In genomic region chr10:77197469-77198209, GRCm38 (mm10) we compare ENCODE assay signal across 14 mouse cellular contexts. TPM values are rescaled to one million over a fixed set of nuclear protein-coding genes. Genes with fewer than 3 reads are reported as not detected.
DNase-seq lines count a peak whose midpoint lies in the region; ATAC-seq lines count a peak whose summit lies in the region.
"Had no signal": no experiment of that assay in that cellular context is flagged by ENCODE, and none has a peak within 500 bp of the region (broad histone marks: within the 10 kb centered on the region; RNA-seq: fewer than 3 reads in every experiment).

No protein-coding gene starts in this region.

- no peaks in the 10 kb centered on the region for H3K36me3 ChIP-seq in heart, embryonic 14.5 days (ENCODE audit: control insufficient read depth, insufficient read depth, low read length)
- no peaks in the 10 kb centered on the region for H3K36me3 ChIP-seq in midbrain, embryonic 12.5 days
- no peaks in the 10 kb centered on the region for H3K36me3 ChIP-seq in midbrain, embryonic 15.5 days (replicated peaks)
- H3K36me3 ChIP-seq in embryonic facial prominence, embryonic 14.5 days (ENCODE audit: control insufficient read depth, insufficient read depth, low read length) = no peaks in the 10 kb centered on the region
- no peaks in the 10 kb centered on the region for H3K36me3 ChIP-seq in neural tube, embryonic 15.5 days

- intact Hi-C loops in heart, postnatal 10 days (cut with DNase I) = no loop called here

- no peak overlapping the region for H3K9ac ChIP-seq in heart, embryonic 14.5 days (ENCODE audit: low read length)
- no peak overlapping the region for H3K9ac ChIP-seq in midbrain, embryonic 12.5 days (replicated peaks)
- H3K9ac ChIP-seq in midbrain, embryonic 15.5 days = no peak overlapping the region
- no peak overlapping the region for H3K9ac ChIP-seq in embryonic facial prominence, embryonic 14.5 days (ENCODE audit: low read depth, low read length)
- H3K9ac ChIP-seq in neural tube, embryonic 15.5 days (replicated peaks) = no peak overlapping the region

- no peak for DNase-seq in heart, postnatal 10 days
- peak; percentile 82 for DNase-seq in embryonic facial prominence, embryonic 14.5 days (ENCODE audit: low spot score)
- no peak for DNase-seq in adrenal gland, adult 2 months
- no peak for DNase-seq in c-Kit-positive CD71-positive TER-119-positive erythroid progenitor cells, embryonic 14.5 days (ENCODE audit: low spot score)
- DNase-seq: kidney, postnatal 36 days; lung, postnatal 14 days; thymus, postnatal 25 days had no signal

- ATAC-seq in heart, embryonic 14.5 days (ENCODE audit: insufficient number of reproducible peaks, insufficient read depth, low FRiP score, low read depth) = peak; percentile 25; the same call in 1 of the 2 replicates
- ATAC-seq in midbrain, embryonic 12.5 days (ENCODE audit: low FRiP score, low read depth) = no peak
- no peak for ATAC-seq in midbrain, embryonic 15.5 days (replicated peaks)
- ATAC-seq in embryonic facial prominence, embryonic 14.5 days (ENCODE audit: low read depth) = peak; percentile 72
- no peak for ATAC-seq in neural tube, embryonic 15.5 days (ENCODE audit: low FRiP score)
- ATAC-seq: activated CD4-positive, CD25-positive, alpha-beta regulatory T cell, adult 4 months; CD4-positive, CD25-positive, alpha-beta regulatory T cell, adult 4 months had no signal

- H3K9me3 ChIP-seq in heart, embryonic 14.5 days (ENCODE audit: control insufficient read depth, low read length) = peaks cover 3% of the 10 kb centered on the region; the same call in 1 of the 2 replicates
- H3K9me3 ChIP-seq in midbrain, embryonic 12.5 days = no peaks in the 10 kb centered on the region
- no peaks in the 10 kb centered on the region for H3K9me3 ChIP-seq in midbrain, embryonic 15.5 days
- H3K9me3 ChIP-seq in embryonic facial prominence, embryonic 14.5 days (ENCODE audit: control insufficient read depth, low read length) = no peaks in the 10 kb centered on the region
- no peaks in the 10 kb centered on the region for H3K9me3 ChIP-seq in neural tube, embryonic 15.5 days (replicated peaks)

- no peak overlapping the region for H3K4me3 ChIP-seq in heart, embryonic 14.5 days (ENCODE audit: control insufficient read depth in 1 of 2, insufficient read depth in 1 of 2, low read depth in 1 of 2, low read length in 2 of 2)
- H3K4me3 ChIP-seq in midbrain, embryonic 12.5 days = no peak overlapping the region
- no peak overlapping the region for H3K4me3 ChIP-seq in midbrain, embryonic 15.5 days
- no peak overlapping the region for H3K4me3 ChIP-seq in embryonic facial prominence, embryonic 14.5 days (ENCODE audit: low read depth, low read length)
- H3K4me3 ChIP-seq in neural tube, embryonic 15.5 days (replicated peaks) = no peak overlapping the region

- peaks cover 0 to 5% of the 10 kb centered on the region in 2 experiments; a peak in 2 of 4 replicates for H3K4me1 ChIP-seq in heart, embryonic 14.5 days (ENCODE audit: control insufficient read depth in 2 of 2, insufficient read depth in 2 of 2, low read length in 2 of 2)
- 0 out of 2 replicates have a peak, but pooled peaks cover 2% of the 10 kb centered on the region for H3K4me1 ChIP-seq in midbrain, embryonic 12.5 days
- no peaks in the 10 kb centered on the region for H3K4me1 ChIP-seq in midbrain, embryonic 15.5 days
- H3K4me1 ChIP-seq in embryonic facial prominence, embryonic 14.5 days (ENCODE audit: control insufficient read depth, insufficient read depth, low read length) = peaks cover 3% of the 10 kb centered on the region; the same call in 1 of the 2 replicates
- peaks cover 3% of the 10 kb centered on the region for H3K4me1 ChIP-seq in neural tube, embryonic 15.5 days

- H3K27ac ChIP-seq in heart, embryonic 14.5 days (replicated peaks in 1 of 2; ENCODE audit: control insufficient read depth in 1 of 2, insufficient read depth in 1 of 2, low read depth in 2 of 2, low read length in 2 of 2) = no peak overlapping the region
- peak overlapping the region; percentile 39; the same call in 1 of the 2 replicates for H3K27ac ChIP-seq in midbrain, embryonic 12.5 days (replicated peaks)
- no peak overlapping the region for H3K27ac ChIP-seq in midbrain, embryonic 15.5 days
- H3K27ac ChIP-seq in embryonic facial prominence, embryonic 14.5 days (replicated peaks; ENCODE audit: low read depth, low read length) = peak overlapping the region; percentile 30
- H3K27ac ChIP-seq in neural tube, embryonic 15.5 days (replicated peaks) = 0 out of 2 replicates have a peak overlapping the region, but pooled peaks have one; percentile 37

- no peaks in the 10 kb centered on the region for H3K27me3 ChIP-seq in heart, embryonic 14.5 days (ENCODE audit: control insufficient read depth, insufficient read depth, low read length)
- H3K27me3 ChIP-seq in midbrain, embryonic 12.5 days = 0 out of 2 replicates have a peak, but pooled peaks cover 4% of the 10 kb centered on the region
- no peaks in the 10 kb centered on the region for H3K27me3 ChIP-seq in midbrain, embryonic 15.5 days (replicated peaks)
- no peaks in the 10 kb centered on the region for H3K27me3 ChIP-seq in embryonic facial prominence, embryonic 14.5 days (replicated peaks; ENCODE audit: control insufficient read depth, insufficient read depth, low read length)
- no peaks in the 10 kb centered on the region for H3K27me3 ChIP-seq in neural tube, embryonic 15.5 days (replicated peaks)

- no peak overlapping the region for H3K4me2 ChIP-seq in heart, embryonic 14.5 days (ENCODE audit: low read length)
- H3K4me2 ChIP-seq in midbrain, embryonic 12.5 days (replicated peaks) = no peak overlapping the region
- H3K4me2 ChIP-seq in midbrain, embryonic 15.5 days = no peak overlapping the region
- no peak overlapping the region for H3K4me2 ChIP-seq in embryonic facial prominence, embryonic 14.5 days (ENCODE audit: low read depth, low read length)
- no peak overlapping the region for H3K4me2 ChIP-seq in neural tube, embryonic 15.5 days

- 40% methylated on average over 9 of the region's 9 CpGs for WGBS in heart, embryonic 14.5 days
- 24% methylated on average over 9 of the region's 9 CpGs for WGBS in midbrain, embryonic 12.5 days
- WGBS in midbrain, embryonic 15.5 days = 21% methylated on average over 9 of the region's 9 CpGs
- WGBS in embryonic facial prominence, embryonic 14.5 days = 19% methylated on average over 9 of the region's 9 CpGs
- 15% methylated on average over 9 of the region's 9 CpGs for WGBS in neural tube, embryonic 15.5 days

RNA-seq across cellular contexts. Expression of gene Col18a1, which starts 31.3 kb away (rescaled TPM):
- polyA plus RNA-seq in heart, embryonic 14.5 days (2014; fragmentation: Nextera tagmentation; extraction: Ambion mirVana) = 93.5 and 102 TPM in 2 replicates
- 10 to 100 TPM; 49.9 to 53.2 TPM for total RNA-seq in heart, postnatal 10 days (2021)
- polyA plus RNA-seq in midbrain, embryonic 12.5 days (2016; fragmentation: Nextera tagmentation; extraction: Ambion mirVana) = 89.2 and 90.0 TPM in 2 replicates
- 33.6 and 35.8 TPM in 2 replicates for polyA plus RNA-seq in midbrain, embryonic 15.5 days (2015; fragmentation: Nextera tagmentation; extraction: Ambion mirVana)
- polyA plus RNA-seq in embryonic facial prominence, embryonic 14.5 days (2014; fragmentation: Nextera tagmentation; extraction: Ambion mirVana) = 77.8 and 94.5 TPM in 2 replicates
- 37.5 and 48.2 TPM in 2 replicates for polyA plus RNA-seq in neural tube, embryonic 15.5 days (2015; fragmentation: Nextera tagmentation; extraction: Ambion mirVana)
- total RNA-seq in adrenal gland, adult 2 months (2021) = 10 to 100 TPM; 26.7 to 40.0 TPM
- polyA plus RNA-seq in adrenal gland, adult 2 months (2012; rRNA removed) = 75.8 and 78.8 TPM in 2 replicates
- total RNA-seq: neutrophil, adult 5-6 weeks had no signal

Comparison
In these comparisons a context has a peak if more than half of its experiments do, and no peak if none do; other contexts are left out.
1. H3K27ac ChIP-seq: peak in midbrain, embryonic 12.5 days (single experiment), embryonic facial prominence, embryonic 14.5 days (single experiment) and neural tube, embryonic 15.5 days (single experiment); none in heart, embryonic 14.5 days (0 of 2) and midbrain, embryonic 15.5 days (single experiment).
2. ATAC-seq: peak in heart, embryonic 14.5 days (single experiment) and embryonic facial prominence, embryonic 14.5 days (single experiment); none in midbrain, embryonic 12.5 days (single experiment), midbrain, embryonic 15.5 days (single experiment) and neural tube, embryonic 15.5 days (single experiment).